Mouse (Mus musculus): Measurements from ENCODE around the gene Epb41l3. TPM values are rescaled to one million over a fixed set of nuclear protein-coding genes. Genes with fewer than 3 reads are reported as not detected.

Gene Epb41l3
- polyA plus RNA-seq, 1 experiment from 2014 or later = 115 TPM

- Histone ChIP-seq H3K27ac (ENCODE audit: low read depth, low read length) (no peak overlapping the region), H3K36me3 (ENCODE audit: control insufficient read depth, insufficient read depth, low read length) (no peaks in the 10 kb centered on the region), H3K27me3 (replicated peaks; ENCODE audit: control insufficient read depth, insufficient read depth, low read length) (no peaks in the 10 kb centered on the region), H3K4me3 (ENCODE audit: low read length) (no peak overlapping the region), H3K9ac (ENCODE audit: low read depth, low read length) (no peak overlapping the region), H3K9me3 (ENCODE audit: control insufficient read depth, low read length) (no peaks in the 10 kb centered on the region), H3K4me2 (ENCODE audit: low read length) (no peak overlapping the region), H3K4me1 (ENCODE audit: control insufficient read depth, insufficient read depth, low read depth, low read length) (no peaks in the 10 kb centered on the region)
- 79% methylated on average over 11 of the region's 11 CpGs for WGBS
- no peak for ATAC-seq
Measured at GRCm38 (mm10) chr17:69067937-69068739, 7.3 kb upstream of the Epb41l3 start.

- H3K27ac ChIP-seq (ENCODE audit: low read depth, low read length) = no peak overlapping the region
- no peak overlapping the region for H3K4me2 ChIP-seq (ENCODE audit: low read length)
- peaks cover 8% of the 10 kb centered on the region; the same call in 1 of the 2 replicates for H3K27me3 ChIP-seq (replicated peaks; ENCODE audit: control insufficient read depth, insufficient read depth, low read length)
- WGBS = 85% methylated on average over 4 of the region's 4 CpGs
- H3K4me1 ChIP-seq (ENCODE audit: control insufficient read depth, insufficient read depth, low read depth, low read length) = peaks cover 8% of the 10 kb centered on the region
- no peak overlapping the region for H3K4me3 ChIP-seq (ENCODE audit: low read length)
- no peak overlapping the region for H3K9ac ChIP-seq (ENCODE audit: low read depth, low read length)
- ATAC-seq = no peak
- H3K9me3 ChIP-seq (ENCODE audit: control insufficient read depth, low read length) = no peaks in the 10 kb centered on the region
- no peaks in the 10 kb centered on the region for H3K36me3 ChIP-seq (ENCODE audit: control insufficient read depth, insufficient read depth, low read length)
Measured at GRCm38 (mm10) chr17:69074095-69074494, 1.4 kb upstream of the Epb41l3 start.

GRCm38 (mm10) chr17:69076238-69076625 is 749 bp downstream of the Epb41l3 start:
- Histone ChIP-seq H3K4me3 (ENCODE audit: low read length) (peak overlapping the region; percentile 77), H3K9me3 (ENCODE audit: control insufficient read depth, low read length) (no peaks in the 10 kb centered on the region), H3K27ac (ENCODE audit: low read depth, low read length) (peak overlapping the region; percentile 44; the same call in 1 of the 2 replicates), H3K4me1 (ENCODE audit: control insufficient read depth, insufficient read depth, low read depth, low read length) (peaks cover 8% of the 10 kb centered on the region), H3K4me2 (ENCODE audit: low read length) (peak overlapping the region; percentile 100), H3K9ac (ENCODE audit: low read depth, low read length) (peak overlapping the region; percentile 74), H3K36me3 (ENCODE audit: control insufficient read depth, insufficient read depth, low read length) (no peaks in the 10 kb centered on the region), H3K27me3 (replicated peaks; ENCODE audit: control insufficient read depth, insufficient read depth, low read length) (peaks cover 8% of the 10 kb centered on the region; the same call in 1 of the 2 replicates)
- ATAC-seq = peak; percentile 77
- 1% methylated on average over 28 of the region's 28 CpGs for WGBS

- Histone ChIP-seq H3K27me3 (replicated peaks; ENCODE audit: control insufficient read depth, insufficient read depth, low read length) (peaks cover 8% of the 10 kb centered on the region; the same call in 1 of the 2 replicates), H3K36me3 (ENCODE audit: control insufficient read depth, insufficient read depth, low read length) (no peaks in the 10 kb centered on the region), H3K9me3 (ENCODE audit: control insufficient read depth, low read length) (no peaks in the 10 kb centered on the region), H3K4me2 (ENCODE audit: low read length) (peak overlapping the region; percentile 100), H3K4me1 (ENCODE audit: control insufficient read depth, insufficient read depth, low read depth, low read length) (peaks cover 8% of the 10 kb centered on the region), H3K4me3 (ENCODE audit: low read length) (peak overlapping the region; percentile 77), H3K27ac (ENCODE audit: low read depth, low read length) (no peak overlapping the region; the same call in 1 of the 2 replicates), H3K9ac (ENCODE audit: low read depth, low read length) (peak overlapping the region; percentile 74)
- no peak for ATAC-seq
- WGBS = 1% methylated on average over 23 of the region's 25 CpGs
Measured at GRCm38 (mm10) chr17:69076747-69077543, 1.5 kb downstream of the Epb41l3 start.

DNA sequence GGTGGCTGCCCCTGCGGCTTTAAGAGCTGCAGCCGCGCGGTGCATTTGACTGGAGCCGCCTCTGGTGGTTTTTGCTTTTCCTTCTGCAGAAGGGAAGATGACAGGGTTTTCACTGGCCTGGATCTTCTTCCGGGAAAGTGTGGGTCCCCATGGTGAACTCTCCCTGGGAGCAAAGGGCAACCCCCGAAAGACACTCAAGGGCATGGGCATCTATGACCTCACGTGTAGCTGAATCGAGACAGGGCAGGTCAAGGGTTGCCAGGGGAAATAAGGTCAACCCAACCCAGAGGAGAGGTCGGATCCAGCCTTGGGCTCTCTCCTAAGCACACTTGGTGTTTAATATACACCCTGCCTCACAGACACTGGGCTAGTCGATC is 2.0 kb downstream of the Epb41l3 start:
- no peak overlapping the region for H3K27ac ChIP-seq (ENCODE audit: low read depth, low read length)
- ATAC-seq = no peak
- peaks cover 8% of the 10 kb centered on the region; the same call in 1 of the 2 replicates for H3K27me3 ChIP-seq (replicated peaks; ENCODE audit: control insufficient read depth, insufficient read depth, low read length)
- H3K9ac ChIP-seq (ENCODE audit: low read depth, low read length) = peak overlapping the region; percentile 74
- H3K4me3 ChIP-seq (ENCODE audit: low read length) = peak overlapping the region; percentile 77
- WGBS = 9% methylated on average over 11 of the region's 11 CpGs
- peaks cover 8% of the 10 kb centered on the region for H3K4me1 ChIP-seq (ENCODE audit: control insufficient read depth, insufficient read depth, low read depth, low read length)
- no peaks in the 10 kb centered on the region for H3K36me3 ChIP-seq (ENCODE audit: control insufficient read depth, insufficient read depth, low read length)
- H3K4me2 ChIP-seq (ENCODE audit: low read length) = peak overlapping the region; percentile 100
- H3K9me3 ChIP-seq (ENCODE audit: control insufficient read depth, low read length) = no peaks in the 10 kb centered on the region

DNA sequence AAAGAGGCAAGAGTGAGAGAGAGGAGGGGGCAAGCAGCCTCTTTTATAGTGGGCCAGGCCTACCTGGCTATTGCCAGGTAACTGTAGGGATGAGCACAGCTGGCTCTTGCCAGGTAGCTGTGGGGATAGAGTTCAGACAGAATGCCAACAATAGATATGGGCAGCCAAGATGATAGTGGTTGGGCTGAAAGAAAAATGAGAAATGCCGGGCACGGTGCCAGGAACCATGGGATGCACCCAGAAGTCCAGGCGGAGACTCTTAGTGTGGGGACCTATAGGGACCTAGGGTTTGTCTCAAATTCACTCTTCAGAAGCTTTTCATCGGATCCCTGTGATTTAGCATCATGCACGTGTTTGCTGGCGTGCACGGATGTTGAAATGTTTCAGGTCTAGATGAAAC is 6.8 kb downstream of the Epb41l3 start:
- Histone ChIP-seq H3K4me3 (ENCODE audit: low read length) (no peak overlapping the region), H3K4me2 (ENCODE audit: low read length) (no peak overlapping the region), H3K27me3 (replicated peaks; ENCODE audit: control insufficient read depth, insufficient read depth, low read length) (peaks cover 6% of the 10 kb centered on the region; the same call in 1 of the 2 replicates), H3K9me3 (ENCODE audit: control insufficient read depth, low read length) (no peaks in the 10 kb centered on the region), H3K4me1 (ENCODE audit: control insufficient read depth, insufficient read depth, low read depth, low read length) (peaks cover 3% of the 10 kb centered on the region; the same call in 1 of the 2 replicates), H3K36me3 (ENCODE audit: control insufficient read depth, insufficient read depth, low read length) (no peaks in the 10 kb centered on the region), H3K27ac (ENCODE audit: low read depth, low read length) (no peak overlapping the region), H3K9ac (ENCODE audit: low read depth, low read length) (no peak overlapping the region)
- 81% methylated on average over 7 of the region's 7 CpGs for WGBS
- ATAC-seq = no peak

DNA sequence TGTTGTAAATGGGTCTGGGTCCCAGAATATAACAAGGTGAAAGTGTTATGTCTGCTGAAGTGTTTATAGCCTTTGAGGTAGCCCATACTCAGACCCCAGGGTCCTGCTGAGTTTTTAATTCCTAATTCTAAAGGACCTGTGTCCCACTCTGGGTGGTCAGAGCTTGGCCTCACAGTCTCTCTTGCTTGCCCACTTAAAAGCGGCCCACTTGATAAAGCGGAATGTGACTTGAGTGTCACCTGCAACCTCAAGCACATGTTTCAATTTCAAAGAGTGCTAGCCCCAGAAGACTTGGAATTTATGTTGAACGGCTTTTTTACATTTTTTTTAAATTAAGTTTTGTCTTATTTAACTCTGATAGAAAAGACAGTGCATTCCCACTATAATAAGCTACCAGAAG is 16.1 kb downstream of the Epb41l3 start:
- Histone ChIP-seq H3K4me3 (ENCODE audit: low read length) (no peak overlapping the region), H3K4me2 (ENCODE audit: low read length) (no peak overlapping the region), H3K9me3 (ENCODE audit: control insufficient read depth, low read length) (no peaks in the 10 kb centered on the region), H3K36me3 (ENCODE audit: control insufficient read depth, insufficient read depth, low read length) (no peaks in the 10 kb centered on the region), H3K4me1 (ENCODE audit: control insufficient read depth, insufficient read depth, low read depth, low read length) (no peaks in the 10 kb centered on the region), H3K9ac (ENCODE audit: low read depth, low read length) (no peak overlapping the region), H3K27me3 (replicated peaks; ENCODE audit: control insufficient read depth, insufficient read depth, low read length) (no peaks in the 10 kb centered on the region), H3K27ac (ENCODE audit: low read depth, low read length) (no peak overlapping the region)
- 95% methylated on average over 3 of the region's 3 CpGs for WGBS
- ATAC-seq = no peak

DNA sequence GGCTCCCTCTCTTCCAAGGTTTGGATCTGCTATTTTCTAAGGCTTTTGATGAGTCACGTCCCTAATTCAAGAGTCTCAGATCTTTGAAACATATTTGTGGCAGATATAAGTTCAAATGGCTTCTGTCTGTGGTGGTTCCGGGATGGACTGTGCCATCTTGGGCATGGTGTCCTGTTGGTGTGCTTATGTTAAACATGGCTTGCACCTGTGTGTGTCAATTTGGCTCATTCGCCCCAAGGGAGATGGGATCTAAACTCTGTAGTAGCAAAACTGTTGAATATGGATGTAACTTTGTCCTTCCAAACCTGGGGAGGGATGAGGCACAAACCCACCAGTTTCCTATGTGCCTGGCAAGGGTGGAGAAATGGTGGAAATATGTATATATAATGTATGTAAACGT is 21.6 kb downstream of the Epb41l3 start:
- ATAC-seq = no peak
- H3K4me1 ChIP-seq (ENCODE audit: control insufficient read depth, insufficient read depth, low read depth, low read length) = no peaks in the 10 kb centered on the region
- WGBS = 94% methylated on average over 4 of the region's 4 CpGs
- H3K9me3 ChIP-seq (ENCODE audit: control insufficient read depth, low read length) = no peaks in the 10 kb centered on the region
- H3K27me3 ChIP-seq (replicated peaks; ENCODE audit: control insufficient read depth, insufficient read depth, low read length) = 0 out of 2 replicates have a peak, but pooled peaks cover 2% of the 10 kb centered on the region
- no peak overlapping the region for H3K4me2 ChIP-seq (ENCODE audit: low read length)
- no peaks in the 10 kb centered on the region for H3K36me3 ChIP-seq (ENCODE audit: control insufficient read depth, insufficient read depth, low read length)
- H3K4me3 ChIP-seq (ENCODE audit: low read length) = no peak overlapping the region
- H3K9ac ChIP-seq (ENCODE audit: low read depth, low read length) = no peak overlapping the region
- no peak overlapping the region for H3K27ac ChIP-seq (ENCODE audit: low read depth, low read length)

DNA sequence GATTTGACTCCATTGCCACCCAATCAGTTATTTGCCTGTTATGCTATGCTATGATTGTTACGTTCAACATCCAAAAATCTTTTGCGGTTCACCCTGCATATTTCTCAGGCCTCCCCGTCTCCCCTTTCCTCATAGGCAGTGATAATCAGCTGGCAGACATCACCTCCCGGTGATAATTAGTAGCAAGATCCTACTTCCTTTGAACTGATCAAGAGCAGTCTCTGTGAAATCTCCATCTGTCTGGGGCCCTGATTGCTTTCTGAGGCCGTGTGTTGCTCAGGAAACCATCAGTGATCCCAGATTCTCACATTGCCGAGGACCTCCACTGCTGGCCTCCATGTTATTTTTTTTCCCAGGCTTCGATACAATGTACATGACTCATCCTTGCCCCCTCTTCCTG is 22.5 kb downstream of the Epb41l3 start:
- H3K9ac ChIP-seq (ENCODE audit: low read depth, low read length) = no peak overlapping the region
- WGBS = 60% methylated on average over 7 of the region's 7 CpGs
- no peak overlapping the region for H3K4me2 ChIP-seq (ENCODE audit: low read length)
- ATAC-seq = no peak
- H3K27me3 ChIP-seq (replicated peaks; ENCODE audit: control insufficient read depth, insufficient read depth, low read length) = 0 out of 2 replicates have a peak, but pooled peaks cover 2% of the 10 kb centered on the region
- no peaks in the 10 kb centered on the region for H3K4me1 ChIP-seq (ENCODE audit: control insufficient read depth, insufficient read depth, low read depth, low read length)
- no peaks in the 10 kb centered on the region for H3K36me3 ChIP-seq (ENCODE audit: control insufficient read depth, insufficient read depth, low read length)
- H3K27ac ChIP-seq (ENCODE audit: low read depth, low read length) = no peak overlapping the region
- H3K4me3 ChIP-seq (ENCODE audit: low read length) = no peak overlapping the region
- no peaks in the 10 kb centered on the region for H3K9me3 ChIP-seq (ENCODE audit: control insufficient read depth, low read length)

Data from hindbrain, embryonic 16.5 days (tissue).